Mouse (Mus musculus) megakaryocyte progenitor cell, adult 5-6 weeks (primary cell): Measurements from ENCODE around the gene Brsk2. TPM values are rescaled to one million over a fixed set of nuclear protein-coding genes. Genes with fewer than 3 reads are reported as not detected.

Experiments used
- ATAC-seq: replicated peaks from 2 replicates; pipeline ENCODE4 v1.8.0; 2016; ENCODE audit warnings: mild to moderate bottlenecking, moderate TSS enrichment, inconsistent platforms; ENCODE audit not compliant: poor library complexity
- total RNA-seq, 2 experiments: library from RNA; stranded (forward) in 1 of 2; stranded (reverse) in 1 of 2; fragments of 157-497, 149-512 nt in 1 of 2; fragments of 200-1000 nt in 1 of 2; gene quantifications; 2 replicates each; pipeline versions ENCODE4 v1.2.3 to v1.2.4; 2015 to 2017

Gene Brsk2
- total RNA-seq, 2 experiments from 2014 or later: 0.12 TPM; not detected in 1

DNA sequence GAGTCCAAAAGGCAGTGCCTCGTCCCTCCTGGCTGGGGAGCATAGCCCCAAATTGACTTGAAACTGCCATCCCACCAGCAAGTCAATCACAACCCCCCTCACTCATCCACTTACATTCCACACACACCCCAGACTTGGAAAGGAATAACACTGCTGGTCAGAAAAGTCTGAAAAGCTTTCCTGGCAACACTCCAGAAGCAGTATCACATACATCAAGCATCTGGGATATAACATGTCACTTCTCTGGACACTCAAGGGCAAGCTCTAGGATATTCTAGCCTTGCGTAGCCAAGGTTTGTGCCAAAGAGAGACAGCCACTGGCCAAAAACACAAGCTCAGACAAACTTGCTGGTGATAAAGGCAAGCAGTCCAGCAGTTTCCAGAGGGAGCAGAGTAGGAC, 75.6 kb downstream of the Brsk2 start:
- no peak for ATAC-seq

DNA sequence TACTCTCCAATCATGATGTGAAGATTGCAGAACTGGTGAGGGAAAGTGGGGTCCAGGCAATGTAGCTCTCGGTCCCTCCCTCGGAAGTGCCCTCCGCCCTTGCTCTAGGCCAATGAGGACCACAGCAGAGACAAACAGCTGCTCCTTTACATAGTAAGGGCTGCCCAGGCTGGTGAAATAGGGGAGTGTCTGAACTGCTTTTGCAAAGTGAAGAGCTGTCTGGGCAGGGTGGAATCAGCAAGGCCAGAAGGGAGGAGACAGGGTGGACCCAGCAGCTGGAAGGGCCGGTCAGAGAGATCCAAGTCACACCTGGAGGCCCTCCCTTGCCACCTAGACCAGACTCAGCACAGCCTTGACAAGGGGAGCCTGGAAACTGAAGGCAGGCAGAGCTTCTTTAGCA, 76.4 kb downstream of the Brsk2 start:
- ATAC-seq: no peak

DNA sequence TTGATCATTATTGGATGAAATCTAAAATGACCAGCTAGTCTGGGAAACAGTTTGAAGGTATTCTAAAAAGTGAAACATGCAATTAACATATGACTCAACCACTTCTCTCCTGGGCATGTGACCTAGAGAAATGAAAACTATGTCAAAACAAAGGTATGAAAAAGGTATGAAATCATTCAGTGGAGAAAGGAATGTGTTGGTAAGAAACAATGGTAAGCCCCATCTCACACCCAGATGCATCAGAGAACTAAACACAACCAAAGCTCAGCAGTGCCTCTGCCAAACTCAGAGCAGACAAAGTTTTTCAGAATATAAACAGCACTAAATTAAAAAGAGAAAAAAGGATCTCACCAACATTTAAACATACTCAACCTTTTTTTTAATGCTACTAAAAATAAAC, 80.5 kb downstream of the Brsk2 start:
- no peak for ATAC-seq

DNA sequence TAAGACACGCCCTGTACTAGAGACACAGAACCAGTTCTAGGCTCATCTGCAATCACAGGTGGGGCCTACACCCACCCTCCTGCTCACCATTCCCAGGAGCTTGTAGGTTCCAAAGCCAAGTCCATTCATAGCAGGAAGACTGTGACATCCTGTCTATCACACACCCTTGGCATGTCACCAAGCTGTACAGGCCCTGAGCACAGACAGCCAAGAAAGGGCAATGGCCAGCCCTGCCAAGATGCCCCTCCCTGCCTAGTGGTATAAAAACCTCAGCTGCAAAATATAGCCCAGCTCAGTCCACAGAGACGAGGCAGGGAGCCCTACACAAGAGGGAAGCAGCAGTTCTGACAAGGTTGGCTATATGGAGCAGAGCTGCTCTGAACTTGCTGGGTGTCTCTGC, 84.6 kb downstream of the Brsk2 start:
- no peak for ATAC-seq

DNA sequence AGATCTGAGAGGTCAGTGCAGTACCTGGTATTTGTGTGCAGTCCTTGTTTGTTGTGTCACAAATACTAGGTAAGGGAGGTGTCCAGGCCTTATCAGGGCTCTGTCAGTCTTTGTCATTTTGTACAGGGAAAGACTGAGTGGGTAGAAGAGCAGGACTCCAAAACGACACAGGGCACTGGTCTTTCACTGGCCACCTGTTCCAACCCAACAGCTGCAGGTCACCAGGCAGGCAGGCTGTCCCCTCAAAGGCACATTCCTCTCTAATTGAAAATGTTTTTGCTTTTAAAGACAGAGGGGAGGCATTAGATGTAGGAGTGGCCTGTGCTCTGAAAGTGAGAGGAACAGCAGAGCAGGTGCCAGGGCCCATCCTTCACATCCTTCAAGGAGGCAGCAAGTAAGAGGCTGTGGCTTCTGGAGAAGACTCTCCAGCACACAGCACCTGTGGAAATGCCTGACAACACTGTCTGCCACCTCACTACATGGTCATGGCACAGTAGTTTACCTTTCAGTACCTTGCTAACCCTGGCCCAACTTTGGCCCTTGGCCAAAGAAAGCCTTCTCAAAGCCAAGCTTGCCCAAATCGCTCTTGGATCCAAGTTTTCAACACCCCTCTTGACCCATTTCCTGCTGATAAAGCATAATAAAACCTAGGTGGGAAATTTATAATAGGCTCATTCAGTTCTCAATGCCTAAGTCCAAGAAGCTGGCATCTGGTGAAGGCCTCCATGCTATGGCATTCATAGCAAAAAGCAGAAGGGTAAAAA, 85.7 kb downstream of the Brsk2 start:
- no peak for ATAC-seq

DNA sequence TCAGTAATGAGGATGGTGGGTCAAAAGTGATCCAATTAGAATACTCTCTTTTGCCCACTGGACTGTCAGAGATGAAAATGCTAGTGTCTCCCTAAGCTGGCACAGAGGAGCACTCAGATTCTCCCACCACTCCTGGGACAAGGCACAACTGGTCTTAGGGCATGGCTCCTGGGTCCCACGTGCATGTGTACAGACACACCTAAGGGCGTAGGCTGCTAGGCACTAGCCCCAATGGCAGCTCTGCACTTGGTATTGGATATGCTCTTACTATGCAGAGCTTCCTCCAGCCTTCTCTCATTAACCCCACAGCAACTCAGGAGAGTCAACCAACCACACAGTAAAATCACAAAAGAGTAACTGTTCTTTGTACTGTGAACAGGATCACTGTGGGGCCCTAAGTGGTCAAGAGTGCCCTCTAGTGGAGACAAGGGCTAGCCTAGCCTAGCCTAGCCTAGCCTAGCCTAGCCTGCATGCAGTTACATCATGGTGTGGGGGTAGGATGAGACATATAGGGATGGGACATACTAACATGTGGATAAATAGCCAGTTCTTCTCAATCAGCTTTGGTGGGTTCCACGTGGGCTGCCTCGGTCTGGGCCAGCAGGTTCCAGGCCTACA, 88.1 kb downstream of the Brsk2 start:
- ATAC-seq: peak; percentile 82

DNA sequence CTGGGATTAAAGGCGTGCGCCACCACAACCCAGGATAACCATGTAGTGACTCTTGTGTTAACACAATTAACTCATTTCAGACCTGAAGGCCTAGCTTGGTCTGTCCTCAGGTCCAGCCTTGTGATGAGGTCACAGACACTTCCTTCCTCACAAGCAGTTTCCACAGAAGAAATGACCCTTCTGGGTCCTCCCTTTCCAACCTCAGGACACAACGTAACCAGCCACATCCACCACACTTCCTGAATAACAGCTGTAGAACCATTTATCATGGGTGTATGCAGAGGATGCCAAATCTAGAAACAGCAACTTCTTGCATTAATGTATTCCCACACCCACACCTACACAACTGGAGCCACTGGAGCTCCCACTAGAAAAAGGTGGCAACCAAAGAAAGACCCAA, 91.2 kb downstream of the Brsk2 start:
- peak; percentile 89 for ATAC-seq

DNA sequence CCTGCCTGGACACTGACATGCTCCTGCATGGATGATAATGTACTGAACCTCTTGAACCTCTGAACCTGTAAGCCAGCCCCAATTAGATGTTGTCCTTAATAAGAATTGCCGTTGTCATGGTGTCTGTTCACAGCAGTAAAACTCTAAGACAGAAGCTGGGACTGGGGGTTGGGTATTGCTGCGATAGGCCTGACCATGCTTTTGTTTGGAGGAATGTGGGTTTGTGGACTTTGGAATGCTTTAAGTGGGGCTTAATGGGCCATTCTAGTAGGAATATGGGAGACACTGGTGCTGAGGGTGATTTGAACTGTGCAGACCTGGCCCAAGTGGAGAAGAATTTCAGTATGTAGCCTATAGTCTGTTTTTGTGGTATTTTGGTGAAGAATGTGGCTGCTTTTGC, 95.8 kb downstream of the Brsk2 start:
- ATAC-seq: no peak

DNA sequence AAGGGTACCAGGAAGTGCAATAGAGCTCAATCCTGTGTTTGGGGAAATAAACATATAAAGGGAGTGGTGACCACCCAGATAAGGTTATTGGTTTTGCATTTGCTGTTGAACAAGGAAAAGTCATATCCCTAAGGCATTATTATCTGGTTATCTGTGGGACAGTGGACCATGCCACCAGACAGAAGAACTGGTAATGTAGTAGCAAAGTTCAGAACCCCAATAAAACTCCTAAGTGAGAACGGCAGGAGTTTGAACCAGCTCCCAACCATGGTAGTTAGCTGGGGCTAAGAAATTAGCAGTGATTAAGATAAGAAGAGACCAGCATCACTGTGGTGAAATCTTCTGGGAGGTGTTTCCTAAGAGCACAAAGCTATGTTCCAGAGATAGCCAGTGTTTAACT, 96.4 kb downstream of the Brsk2 start:
- no peak for ATAC-seq

DNA sequence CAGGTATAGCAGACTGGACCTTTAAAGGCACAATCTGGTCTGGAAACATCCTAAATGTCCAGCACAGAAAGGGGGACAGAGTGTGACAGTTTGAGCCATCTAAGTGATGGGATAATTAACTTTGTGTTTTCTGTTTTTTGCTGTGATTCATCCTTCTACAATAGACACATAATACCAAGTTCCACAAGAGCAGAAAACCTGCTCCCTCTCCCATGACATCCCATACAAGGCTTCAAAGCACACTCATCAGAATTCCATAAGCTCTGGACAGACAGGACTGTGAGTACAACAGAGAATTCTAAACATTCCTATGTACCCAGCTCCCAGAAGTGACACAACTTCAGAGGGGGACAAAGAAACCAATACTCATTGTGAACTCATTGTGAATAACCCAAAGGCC, 101.0 kb downstream of the Brsk2 start:
- ATAC-seq: no peak

Other genes starting within 250 kb of the Brsk2 start
- not detected in 2 replicates for gene Muc5ac, start 160.8 kb upstream of the Brsk2 start, total RNA-seq (2015)
- not detected in 2 replicates for gene Muc5ac, start 160.8 kb upstream of the Brsk2 start, total RNA-seq (2017)
- 0.10 TPM in 2 replicates for gene Muc5b, start 110.7 kb upstream of the Brsk2 start, total RNA-seq (2015)
- 0.03 TPM in 1 of 2 replicates, not detected in the other for gene Muc5b, start 110.7 kb upstream of the Brsk2 start, total RNA-seq (2017)
- 26.9 and 27.8 TPM in 2 replicates for gene Tollip, start 31.2 kb upstream of the Brsk2 start, total RNA-seq (2015)
- gene Tollip, start 31.2 kb upstream of the Brsk2 start, total RNA-seq (2017): 26.6 and 30.6 TPM in 2 replicates
- 45.3 and 45.9 TPM in 2 replicates for gene Mob2, start 111.3 kb downstream of the Brsk2 start, total RNA-seq (2015)
- 45.9 and 47.1 TPM in 2 replicates for gene Mob2, start 111.3 kb downstream of the Brsk2 start, total RNA-seq (2017)
- gene Dusp8, start 146.1 kb downstream of the Brsk2 start, total RNA-seq (2015): 0.12 TPM in 1 of 2 replicates, not detected in the other
- not detected in 2 replicates for gene Dusp8, start 146.1 kb downstream of the Brsk2 start, total RNA-seq (2017)
- gene Gm45618, start 171.0 kb downstream of the Brsk2 start, total RNA-seq (2015): not detected in 2 replicates
- gene Gm45618, start 171.0 kb downstream of the Brsk2 start, total RNA-seq (2017): not detected in 2 replicates
- not detected in 2 replicates for gene Gm39115, start 186.3 kb downstream of the Brsk2 start, total RNA-seq (2015)
- not detected in 2 replicates for gene Gm39115, start 186.3 kb downstream of the Brsk2 start, total RNA-seq (2017)
- gene Gm45337, start 194.9 kb downstream of the Brsk2 start, total RNA-seq (2015): not detected in 2 replicates
- not detected in 2 replicates for gene Gm45337, start 194.9 kb downstream of the Brsk2 start, total RNA-seq (2017)
- gene Gm29735, start 207.4 kb downstream of the Brsk2 start, total RNA-seq (2015): not detected in 2 replicates
- not detected in 2 replicates for gene Gm29735, start 207.4 kb downstream of the Brsk2 start, total RNA-seq (2017)
- not detected in 2 replicates for gene Gm4553, start 216.0 kb downstream of the Brsk2 start, total RNA-seq (2015)
- not detected in 2 replicates for gene Gm4553, start 216.0 kb downstream of the Brsk2 start, total RNA-seq (2017)
- gene Krtap5-2, start 226.3 kb downstream of the Brsk2 start, total RNA-seq (2015): not detected in 2 replicates
- gene Krtap5-2, start 226.3 kb downstream of the Brsk2 start, total RNA-seq (2017): not detected in 2 replicates
- not detected in 2 replicates for gene Gm10153, start 240.6 kb downstream of the Brsk2 start, total RNA-seq (2015)
- not detected in 2 replicates for gene Gm10153, start 240.6 kb downstream of the Brsk2 start, total RNA-seq (2017)